Mouse (Mus musculus): ENCODE measurements around the gene Stag2. TPM values are rescaled to one million over a fixed set of nuclear protein-coding genes. Genes with fewer than 3 reads are reported as not detected.
A peak's percentile ranks its signal among the peaks of the same experiment; 100 is the strongest.

Gene Stag2
- polyA plus RNA-seq, 1 experiment from 2014 or later = 49.6 TPM

DNA sequence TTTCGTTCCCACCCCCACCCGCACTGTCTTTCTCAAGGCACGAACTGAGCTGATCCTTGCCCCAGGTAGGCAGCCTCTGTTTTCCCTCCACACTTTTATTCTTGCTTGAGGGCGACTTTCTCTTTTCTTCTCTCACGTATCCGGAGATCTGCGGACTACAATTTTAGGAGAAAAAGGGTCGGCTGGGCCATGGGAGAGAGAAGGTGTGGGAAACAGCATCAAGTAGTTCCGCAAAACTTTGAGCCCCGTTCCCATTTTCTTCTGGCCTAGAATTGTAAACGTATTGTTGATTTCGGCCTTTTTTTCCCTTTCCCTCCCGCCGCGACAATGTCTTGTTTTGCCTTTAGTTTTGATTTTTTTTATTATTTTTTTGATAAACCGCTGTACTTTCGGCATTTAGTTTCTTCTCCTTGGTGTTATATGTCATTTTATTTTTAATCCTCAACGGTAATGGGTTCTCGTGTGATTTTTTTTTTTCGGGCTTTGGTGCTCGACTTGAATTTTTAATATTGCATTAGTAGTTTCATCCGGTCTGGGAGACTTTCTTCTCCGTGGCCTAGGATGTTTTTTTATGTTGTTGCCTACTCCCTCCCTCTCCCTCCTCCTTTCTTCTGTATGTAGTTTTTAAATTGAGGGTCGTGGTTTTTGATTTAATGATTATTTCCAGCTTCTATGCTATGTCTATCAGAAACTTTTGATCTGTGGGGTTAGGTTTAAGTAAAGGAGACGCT, 2.1 kb downstream of the Stag2 start:
- Histone ChIP-seq H3K4me3 (peak overlapping the region; percentile 60), H3K4me1 (no peaks in the 10 kb centered on the region), H3K27me3 (no peaks in the 10 kb centered on the region), H3K4me2 (replicated peaks) (peak overlapping the region; percentile 60), H3K36me3 (no peaks in the 10 kb centered on the region), H3K9ac (peak overlapping the region; percentile 70), H3K9me3 (no peaks in the 10 kb centered on the region), H3K27ac (peak overlapping the region; percentile 94)
- WGBS = 17% methylated on average over 25 of the region's 25 CpGs
- no peak for ATAC-seq (ENCODE audit: low FRiP score, low read depth)

DNA sequence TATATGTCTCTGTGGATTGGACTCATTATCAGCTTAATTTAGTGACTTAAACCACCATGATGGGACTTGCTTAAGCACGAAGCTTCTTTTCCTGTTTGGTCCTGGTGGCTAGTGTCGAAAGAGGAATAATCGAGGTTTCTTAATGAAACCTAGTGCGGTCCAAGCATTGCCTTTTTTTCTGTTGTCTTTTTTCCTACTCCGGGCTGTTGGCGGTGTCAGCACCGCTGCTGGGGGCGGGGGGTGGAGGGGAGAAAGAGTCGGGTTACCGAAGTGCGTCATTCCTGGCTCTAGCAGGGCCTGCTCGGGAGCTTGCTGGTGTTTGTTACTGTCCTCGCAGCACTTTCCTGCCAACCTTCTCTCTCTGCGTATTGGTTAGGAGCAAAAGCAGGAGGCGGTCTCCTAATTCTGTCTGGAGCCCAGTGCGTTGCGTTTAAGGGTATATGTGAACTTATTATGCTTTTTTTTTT, 2.8 kb downstream of the Stag2 start:
- Histone ChIP-seq H3K36me3 (no peaks in the 10 kb centered on the region), H3K9ac (peak overlapping the region; percentile 70), H3K9me3 (no peaks in the 10 kb centered on the region), H3K27ac (peak overlapping the region; percentile 94), H3K27me3 (no peaks in the 10 kb centered on the region), H3K4me2 (replicated peaks) (peak overlapping the region; percentile 60), H3K4me3 (peak overlapping the region; percentile 60), H3K4me1 (no peaks in the 10 kb centered on the region)
- ATAC-seq (ENCODE audit: low FRiP score, low read depth) = peak; percentile 80
- 11% methylated on average over 17 of the region's 17 CpGs for WGBS

GRCm38 (mm10) chrX:42153056-42153455, 3.9 kb downstream of the Stag2 start:
- no peak overlapping the region for H3K27ac ChIP-seq
- WGBS = 20% methylated on average over 4 of the region's 4 CpGs

GRCm38 (mm10) chrX:42165455-42165854, 16.3 kb downstream of the Stag2 start:
- no peak for ATAC-seq (ENCODE audit: low FRiP score, low read depth)
- WGBS = 73% methylated on average over 1 of the region's 1 CpGs
- no peaks in the 10 kb centered on the region for H3K9me3 ChIP-seq

More at GRCm38 (mm10) chrX:42153056-42153455, 3.9 kb downstream of the Stag2 start:
- Histone ChIP-seq H3K9ac (no peak overlapping the region; the same call in 1 of the 2 replicates), H3K27me3 (no peaks in the 10 kb centered on the region), H3K36me3 (no peaks in the 10 kb centered on the region), H3K4me3 (peak overlapping the region; percentile 60), H3K4me2 (replicated peaks) (peak overlapping the region; percentile 60), H3K9me3 (no peaks in the 10 kb centered on the region), H3K4me1 (no peaks in the 10 kb centered on the region)
- ATAC-seq (ENCODE audit: low FRiP score, low read depth) = no peak

GRCm38 (mm10) chrX:42170811-42171210, 21.7 kb downstream of the Stag2 start:
- 87% methylated on average over 5 of the region's 5 CpGs for WGBS
- ATAC-seq (ENCODE audit: low FRiP score, low read depth) = no peak
- Histone ChIP-seq H3K4me1 (no peaks in the 10 kb centered on the region), H3K9me3 (no peaks in the 10 kb centered on the region), H3K4me2 (replicated peaks) (no peak overlapping the region), H3K36me3 (no peaks in the 10 kb centered on the region), H3K27me3 (no peaks in the 10 kb centered on the region), H3K27ac (no peak overlapping the region), H3K9ac (no peak overlapping the region), H3K4me3 (no peak overlapping the region)

More at GRCm38 (mm10) chrX:42165455-42165854, 16.3 kb downstream of the Stag2 start:
- Histone ChIP-seq H3K4me2 (replicated peaks) (no peak overlapping the region), H3K27ac (no peak overlapping the region), H3K36me3 (no peaks in the 10 kb centered on the region), H3K4me3 (no peak overlapping the region), H3K27me3 (no peaks in the 10 kb centered on the region), H3K4me1 (no peaks in the 10 kb centered on the region), H3K9ac (no peak overlapping the region)

GRCm38 (mm10) chrX:42187590-42187989, 38.5 kb downstream of the Stag2 start:
- Histone ChIP-seq H3K4me1 (no peaks in the 10 kb centered on the region), H3K9me3 (no peaks in the 10 kb centered on the region), H3K36me3 (no peaks in the 10 kb centered on the region), H3K4me3 (no peak overlapping the region), H3K9ac (no peak overlapping the region), H3K4me2 (replicated peaks) (no peak overlapping the region), H3K27me3 (no peaks in the 10 kb centered on the region), H3K27ac (no peak overlapping the region)
- ATAC-seq (ENCODE audit: low FRiP score, low read depth) = no peak
- WGBS = 78% methylated on average over 3 of the region's 3 CpGs

DNA sequence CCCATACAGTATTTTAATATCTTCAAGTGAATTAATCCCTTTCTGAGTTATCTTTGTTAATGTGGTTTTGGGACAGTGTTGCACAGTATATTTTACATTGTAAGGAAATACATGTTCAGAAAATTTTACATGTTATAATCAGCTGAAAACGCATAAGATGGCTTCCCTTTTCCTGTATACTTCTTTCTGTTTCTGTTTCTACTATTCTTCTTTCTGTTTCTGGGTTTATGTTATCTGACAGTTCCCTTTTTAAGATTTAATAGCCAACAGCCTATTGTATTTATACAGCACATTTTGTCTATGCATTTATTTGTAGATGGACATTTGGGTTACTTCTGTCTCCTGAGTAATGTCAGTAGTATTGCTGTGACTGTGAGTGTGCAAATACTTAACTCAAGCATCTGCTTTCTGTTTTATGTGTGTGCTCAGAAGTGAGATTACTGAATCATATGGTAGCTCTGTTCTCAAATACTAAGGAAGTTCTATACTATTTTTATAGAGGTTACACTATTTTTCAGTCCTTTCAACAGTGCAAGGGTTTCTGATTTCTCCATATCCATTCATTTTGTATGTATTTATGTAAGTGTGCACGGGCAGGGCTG, 39.8 kb downstream of the Stag2 start:
- H3K27me3 ChIP-seq = no peaks in the 10 kb centered on the region
- no peaks in the 10 kb centered on the region for H3K36me3 ChIP-seq
- no peak overlapping the region for H3K9ac ChIP-seq
- H3K4me2 ChIP-seq (replicated peaks) = no peak overlapping the region
- no peak overlapping the region for H3K27ac ChIP-seq
- H3K4me1 ChIP-seq = no peaks in the 10 kb centered on the region
- H3K4me3 ChIP-seq = no peak overlapping the region
- ATAC-seq (ENCODE audit: low FRiP score, low read depth) = no peak
- WGBS = 77% methylated on average over 2 of the region's 2 CpGs
- H3K9me3 ChIP-seq = no peaks in the 10 kb centered on the region

DNA sequence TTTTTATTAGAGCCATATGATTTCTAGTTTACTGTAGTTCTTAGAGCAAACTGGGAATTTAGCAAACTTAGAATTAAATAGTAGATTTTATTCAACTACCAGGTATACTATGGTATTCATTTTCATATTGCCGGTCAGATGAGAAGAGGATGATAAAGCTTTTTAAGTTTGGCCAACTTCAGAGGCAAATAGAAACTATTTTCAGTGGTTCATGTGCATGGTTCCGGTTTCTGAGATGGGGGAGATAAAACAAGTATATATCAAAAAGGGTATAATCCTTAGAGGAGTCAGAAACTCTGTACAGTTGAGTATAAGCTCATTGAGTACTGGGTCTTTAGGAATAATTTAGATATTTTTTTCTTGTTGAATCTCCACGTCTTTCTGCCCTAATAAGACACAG, 45.5 kb downstream of the Stag2 start:
- H3K9me3 ChIP-seq = no peaks in the 10 kb centered on the region
- H3K4me3 ChIP-seq = no peak overlapping the region
- H3K27me3 ChIP-seq = no peaks in the 10 kb centered on the region
- no peaks in the 10 kb centered on the region for H3K4me1 ChIP-seq
- WGBS = 88% methylated on average over 3 of the region's 3 CpGs
- no peak overlapping the region for H3K27ac ChIP-seq
- H3K9ac ChIP-seq = no peak overlapping the region
- no peak for ATAC-seq (ENCODE audit: low FRiP score, low read depth)
- no peak overlapping the region for H3K4me2 ChIP-seq (replicated peaks)
- H3K36me3 ChIP-seq = no peaks in the 10 kb centered on the region

DNA sequence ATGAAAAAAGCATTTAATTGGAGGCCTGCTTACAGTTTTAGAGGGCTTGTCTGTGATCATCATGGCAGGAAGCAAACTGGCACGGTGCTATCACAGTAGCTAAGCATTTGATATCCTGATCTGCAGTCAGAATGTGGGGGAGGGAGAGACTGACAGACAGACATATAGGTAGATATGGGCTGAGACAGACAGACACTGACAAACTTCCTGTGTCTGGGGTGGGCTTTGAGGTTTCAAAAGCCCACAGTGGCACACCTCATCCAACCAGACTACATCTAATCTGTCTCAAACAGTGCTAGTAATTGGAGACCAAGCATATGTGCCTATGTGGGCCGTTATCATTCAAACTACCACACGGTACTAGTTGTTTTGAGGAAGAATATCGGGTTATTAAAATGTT, 53.4 kb downstream of the Stag2 start:
- no peak overlapping the region for H3K4me2 ChIP-seq (replicated peaks)
- H3K9ac ChIP-seq = no peak overlapping the region
- H3K27me3 ChIP-seq = no peaks in the 10 kb centered on the region
- WGBS = 92% methylated on average over 4 of the region's 4 CpGs
- H3K27ac ChIP-seq = no peak overlapping the region
- H3K36me3 ChIP-seq = peaks cover 6% of the 10 kb centered on the region
- H3K4me3 ChIP-seq = no peak overlapping the region
- no peaks in the 10 kb centered on the region for H3K4me1 ChIP-seq
- no peaks in the 10 kb centered on the region for H3K9me3 ChIP-seq
- no peak for ATAC-seq (ENCODE audit: low FRiP score, low read depth)

DNA sequence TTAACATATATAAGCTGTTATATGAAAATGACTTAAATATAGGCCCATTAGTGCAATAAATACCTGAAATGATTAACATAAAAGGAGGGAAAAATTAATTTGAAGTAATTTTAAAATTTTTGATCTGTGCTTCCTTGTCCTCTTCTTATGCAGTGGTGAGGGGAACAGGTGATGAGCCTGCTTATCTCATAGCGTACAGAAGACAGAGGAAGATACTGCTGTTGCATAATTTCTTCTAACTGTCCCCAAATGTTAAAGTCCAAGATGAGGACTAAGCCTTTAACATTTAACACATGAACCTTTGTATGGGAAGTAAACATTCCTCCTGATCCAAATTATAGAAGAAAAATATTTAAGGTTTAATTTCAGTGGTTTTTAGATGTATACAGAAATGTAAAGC, 66.6 kb downstream of the Stag2 start:
- no peak overlapping the region for H3K27ac ChIP-seq
- 91% methylated on average over 1 of the region's 1 CpGs for WGBS
- no peaks in the 10 kb centered on the region for H3K27me3 ChIP-seq
- H3K9ac ChIP-seq = no peak overlapping the region
- no peak overlapping the region for H3K4me3 ChIP-seq
- H3K9me3 ChIP-seq = no peaks in the 10 kb centered on the region
- H3K36me3 ChIP-seq = 0 out of 2 replicates have a peak, but pooled peaks cover 13% of the 10 kb centered on the region
- H3K4me2 ChIP-seq (replicated peaks) = no peak overlapping the region
- no peak for ATAC-seq (ENCODE audit: low FRiP score, low read depth)
- no peaks in the 10 kb centered on the region for H3K4me1 ChIP-seq

- ATAC-seq (ENCODE audit: low FRiP score, low read depth) = no peak
- H3K9ac ChIP-seq = no peak overlapping the region
- no peaks in the 10 kb centered on the region for H3K27me3 ChIP-seq
- H3K4me3 ChIP-seq = no peak overlapping the region
- H3K4me2 ChIP-seq (replicated peaks) = no peak overlapping the region
- H3K9me3 ChIP-seq = no peaks in the 10 kb centered on the region
- no peaks in the 10 kb centered on the region for H3K4me1 ChIP-seq
- no peak overlapping the region for H3K27ac ChIP-seq
- 91% methylated on average over 10 of the region's 10 CpGs for WGBS
- peaks cover 6% of the 10 kb centered on the region for H3K36me3 ChIP-seq
Observed at GRCm38 (mm10) chrX:42250342-42250741, 101.2 kb downstream of the Stag2 start.

DNA sequence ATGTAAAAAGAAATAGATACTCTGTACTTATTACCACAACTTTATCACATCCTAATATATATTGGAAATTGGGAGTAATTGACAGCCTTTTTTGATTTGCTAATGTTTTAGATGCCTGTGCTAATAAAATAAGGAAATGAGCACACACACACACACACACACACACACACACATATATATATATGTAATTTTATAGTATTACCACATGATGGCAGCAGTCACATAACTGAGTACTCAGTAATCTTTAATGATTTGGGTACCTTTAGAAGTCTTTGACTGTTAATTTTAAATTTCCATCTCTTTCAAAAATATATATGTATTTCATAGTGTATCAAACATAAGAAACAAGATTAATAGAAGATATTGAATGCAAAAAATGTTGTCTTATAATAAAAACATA, 123.6 kb downstream of the Stag2 start:
- Histone ChIP-seq H3K9me3 (no peaks in the 10 kb centered on the region), H3K27ac (no peak overlapping the region), H3K9ac (no peak overlapping the region), H3K36me3 (0 out of 2 replicates have a peak, but pooled peaks cover under 1% of the 10 kb centered on the region), H3K27me3 (no peaks in the 10 kb centered on the region), H3K4me1 (no peaks in the 10 kb centered on the region), H3K4me3 (no peak overlapping the region), H3K4me2 (replicated peaks) (no peak overlapping the region)
- no peak for ATAC-seq (ENCODE audit: low FRiP score, low read depth)

All from limb, embryonic 13.5 days (tissue).